Mouse (Mus musculus) E14TG2a.4 (cell line): Measurements from ENCODE around the gene Glb1l.

ENCODE experiments used
- CTCF ChIP-seq: conservative IDR thresholded peaks from 2 replicates; pipeline ENCODE4 v1.5.1; 2014; ENCODE audit warnings: low read length
- POU5F1 ChIP-seq: IDR thresholded peaks from 2 replicates; pipeline ENCODE4 v1.6.1; 2014; ENCODE audit warnings: low read length, borderline replicate concordance

- TF ChIP-seq CTCF = no peak
- no peak for TF ChIP-seq POU5F1
Observed at GRCm38 (mm10) chr1:75219531-75219930, 8.9 kb upstream of the Glb1l start, which contains the start of gene Tuba4a.
